Mouse (Mus musculus) liver, embryonic 14.5 days (tissue): Measurements from ENCODE around the gene Tmem165. TPM values are rescaled to one million over a fixed set of nuclear protein-coding genes. Genes with fewer than 3 reads are reported as not detected.

ENCODE experiments used
- ATAC-seq: fragments of 200-750 bp; cut with Nextera tagmentation; 2 replicates; pipeline ENCODE4 v1.8.0; 2017; ENCODE audit warnings: moderate number of reproducible peaks, mild to moderate bottlenecking, moderate library complexity; ENCODE audit not compliant: insufficient read depth
- DNase-seq, 3 experiments: peaks; one replicate each; pipeline ENCODE4 v3.0.0-alpha.2; 2012 to 2013; ENCODE audit warnings: low read depth in 3 of 3, low spot score in 3 of 3
- H3K27ac ChIP-seq: fragments of 300-500 bp; sonication (generic); 2 replicates; pipeline ENCODE4 v1.5.1; 2014; ENCODE audit warnings: moderate library complexity, mild to moderate bottlenecking, control low read depth, inconsistent platforms
- H3K27me3 ChIP-seq: fragments of 300-500 bp; sonication (generic); 2 replicates; pipeline ENCODE4 v1.6.1; 2014; ENCODE audit warnings: mild to moderate bottlenecking, low read length, moderate library complexity; ENCODE audit not compliant: control insufficient read depth, insufficient read depth
- H3K36me3 ChIP-seq: fragments of 300-500 bp; sonication (generic); replicated peaks from 2 replicates; pipeline ENCODE4 v1.6.1; 2014; ENCODE audit warnings: low read depth; ENCODE audit not compliant: control insufficient read depth, insufficient read depth
- H3K4me1 ChIP-seq, 2 experiments: fragments of 200-500 bp in 1 of 2; fragments of 300-500 bp in 1 of 2; sonication (generic) in 1 of 2; replicated peaks; 2 replicates each; pipeline ENCODE4 v1.6.1; 2012 to 2014; ENCODE audit warnings: antibody characterized with exemption in 1 of 2, inconsistent platforms in 1 of 2, low read length in 1 of 2; ENCODE audit not compliant: control insufficient read depth in 2 of 2, insufficient read depth in 2 of 2
- H3K4me2 ChIP-seq: fragments of 300-500 bp; sonication (generic); 2 replicates; pipeline ENCODE4 v1.6.1; 2014; ENCODE audit warnings: low read depth, mild to moderate bottlenecking, control low read depth, moderate library complexity
- H3K4me3 ChIP-seq, 2 experiments: fragments of 200-500 bp in 1 of 2; fragments of 300-500 bp in 1 of 2; sonication (generic) in 1 of 2; 2 replicates each; pipeline ENCODE4 v1.5.1; 2012 to 2014; ENCODE audit warnings: low read depth in 2 of 2, low read length in 2 of 2, mild to moderate bottlenecking in 2 of 2, control low read depth in 1 of 2, inconsistent platforms in 1 of 2, moderate library complexity in 1 of 2; ENCODE audit not compliant: insufficient read depth in 1 of 2
- H3K9ac ChIP-seq: fragments of 300-500 bp; sonication (generic); replicated peaks from 2 replicates; pipeline ENCODE4 v1.6.1; 2014; ENCODE audit warnings: mild to moderate bottlenecking, control low read depth, moderate library complexity
- H3K9me3 ChIP-seq: fragments of 300-500 bp; sonication (generic); 2 replicates; pipeline ENCODE4 v1.6.1; 2016; ENCODE audit warnings: low read length, mixed read lengths; ENCODE audit not compliant: control insufficient read depth
- CTCF ChIP-seq: IDR thresholded peaks from 2 replicates; pipeline ENCODE4 v1.5.1; 2016; ENCODE audit warnings: antibody characterized with exemption, low read depth, control low read depth
- EP300 ChIP-seq: IDR thresholded peaks from 2 replicates; pipeline ENCODE4 v1.6.1; 2016; ENCODE audit warnings: antibody characterized with exemption, low read depth
- WGBS: fragments of 180-500 bp; shearing (Covaris S2); extraction: QIAGEN DNeasy Blood & Tissue Kit; methylation state at CpG from one replicate; pipeline ENCODE4 v1.1.7; 2014; ENCODE audit not compliant: insufficient replicate concordance; 5-methylcytosine and 5-hydroxymethylcytosine counted together
- polyA plus RNA-seq, 2 experiments: library from polyadenylated mRNA; depleted of rRNA in 1 of 2; stranded (reverse) in 1 of 2; unstranded in 1 of 2; fragments of >200 nt; fragmentation: Nextera tagmentation in 1 of 2; extraction: Ambion mirVana in 1 of 2; gene quantifications; 2 replicates each; pipeline versions ENCODE4 v1.2.1 to v1.2.3; 2012 to 2014

Tmem165 gene
- 17.6 and 23.8 TPM in 2 replicates for polyA plus RNA-seq (2012; rRNA removed)
- polyA plus RNA-seq (2014; fragmentation: Nextera tagmentation; extraction: Ambion mirVana): 33.2 and 34.5 TPM in 2 replicates

- no peaks in the 10 kb centered on the region for H3K27me3 ChIP-seq
- DNase-seq (peak; percentile 79 to 86 (median 80)), ATAC-seq (peak; percentile 95)
- peaks cover 9 to 24% of the 10 kb centered on the region in 2 experiments for H3K4me1 ChIP-seq
- H3K4me3 ChIP-seq: peak within 1 kb of the TSS; percentile 75 to 82
- TF ChIP-seq CTCF (no peak), EP300 (no peak)
- no peaks in the 10 kb centered on the region for H3K9me3 ChIP-seq
- peak within 1 kb of the TSS; percentile 49 for H3K27ac ChIP-seq
- H3K4me2 ChIP-seq: peak within 1 kb of the TSS; percentile 84
- peak within 1 kb of the TSS; percentile 69 for H3K9ac ChIP-seq
- under 1% methylated on average over 59 of the region's 62 CpGs for WGBS
- H3K36me3 ChIP-seq: no peaks in the 10 kb centered on the region
Measured at GRCm38 (mm10) chr5:76183750-76184261, at the start of gene Tmem165. Gene Tmem165, plus strand, starts transcription at chr5:76183880.

GRCm38 (mm10) chr5:76135644-76136043, 48.0 kb upstream of the Tmem165 start:
- 55% methylated on average over 1 of the region's 1 CpGs for WGBS
- no peak overlapping the region for H3K27ac ChIP-seq

GRCm38 (mm10) chr5:76136271-76136670, 47.4 kb upstream of the Tmem165 start:
- TF ChIP-seq EP300 (no peak), CTCF (no peak)
- no peak overlapping the region for H3K4me2 ChIP-seq
- H3K4me1 ChIP-seq: peaks cover 20 to 28% of the 10 kb centered on the region in 2 experiments
- H3K9ac ChIP-seq: no peak overlapping the region
- H3K9me3 ChIP-seq: no peaks in the 10 kb centered on the region
- H3K27ac ChIP-seq: no peak overlapping the region
- ATAC-seq: no peak
- no peak overlapping the region for H3K4me3 ChIP-seq
- WGBS: 68% methylated on average over 3 of the region's 3 CpGs
- H3K27me3 ChIP-seq: no peaks in the 10 kb centered on the region
- no peaks in the 10 kb centered on the region for H3K36me3 ChIP-seq
- DNase-seq: no peak

More at GRCm38 (mm10) chr5:76135644-76136043, 48.0 kb upstream of the Tmem165 start:
- no peaks in the 10 kb centered on the region for H3K9me3 ChIP-seq
- no peaks in the 10 kb centered on the region for H3K36me3 ChIP-seq
- ATAC-seq (no peak), DNase-seq (no peak)
- H3K27me3 ChIP-seq: no peaks in the 10 kb centered on the region
- no peak overlapping the region for H3K4me3 ChIP-seq
- H3K4me2 ChIP-seq: no peak overlapping the region
- H3K4me1 ChIP-seq: peaks cover 18 to 26% of the 10 kb centered on the region in 2 experiments
- TF ChIP-seq EP300 (no peak), CTCF (no peak)
- no peak overlapping the region for H3K9ac ChIP-seq

- Histone ChIP-seq H3K4me3 (no peak overlapping the region), H3K9ac (no peak overlapping the region), H3K9me3 (no peaks in the 10 kb centered on the region), H3K27ac (no peak overlapping the region), H3K36me3 (no peaks in the 10 kb centered on the region), H3K4me2 (no peak overlapping the region), H3K4me1 (peaks cover 20 to 28% of the 10 kb centered on the region in 2 experiments), H3K27me3 (no peaks in the 10 kb centered on the region)
- no peak for TF ChIP-seq EP300
- DNase-seq: no peak
- ATAC-seq: no peak
- WGBS: 85% methylated on average over 1 of the region's 1 CpGs
Measured at GRCm38 (mm10) chr5:76137586-76137985, 46.1 kb upstream of the Tmem165 start.

GRCm38 (mm10) chr5:76138071-76138470, 45.6 kb upstream of the Tmem165 start:
- Histone ChIP-seq H3K4me2 (no peak overlapping the region; the same call in 1 of the 2 replicates), H3K4me3 (no peak overlapping the region), H3K9me3 (no peaks in the 10 kb centered on the region), H3K4me1 (peaks cover 20 to 28% of the 10 kb centered on the region in 2 experiments), H3K9ac (no peak overlapping the region), H3K36me3 (no peaks in the 10 kb centered on the region), H3K27me3 (no peaks in the 10 kb centered on the region), H3K27ac (no peak overlapping the region; the same call in 1 of the 2 replicates)
- no peak for ATAC-seq
- no peak for TF ChIP-seq EP300
- WGBS: 29% methylated on average over 1 of the region's 1 CpGs
- no peak for DNase-seq
